Mouse (Mus musculus): ENCODE data around the gene Olfr826.
"Not testable (repeated sequence)": the region's sequence is repeated elsewhere in the genome, so short reads cannot be mapped to it uniquely, and the experiment has no call there.

The Olfr826 gene

DNA sequence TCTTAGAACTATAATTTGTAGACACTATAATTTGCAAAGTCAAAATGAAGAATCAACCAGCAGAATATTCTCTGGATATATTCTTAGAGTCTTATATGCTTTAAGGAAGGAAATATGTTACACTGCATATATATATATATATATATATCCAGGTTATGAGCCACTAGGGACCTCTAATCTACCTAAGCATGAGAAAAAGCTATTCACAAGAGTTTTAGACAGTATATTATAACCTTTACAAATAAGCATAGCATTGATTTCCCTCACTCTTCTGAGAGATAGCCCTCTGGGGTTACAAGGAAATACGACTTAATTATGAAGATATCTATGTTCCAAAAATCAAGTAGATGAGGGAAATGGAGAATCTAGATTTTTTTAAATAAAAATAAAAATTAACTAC, at the start of gene Olfr826:
Gene Olfr826 (minus strand): TSS at position 101 of the 400 bp plus-strand sequence.
- DNase-seq (ENCODE audit: low spot score in 2 of 2), result no peak

DNA sequence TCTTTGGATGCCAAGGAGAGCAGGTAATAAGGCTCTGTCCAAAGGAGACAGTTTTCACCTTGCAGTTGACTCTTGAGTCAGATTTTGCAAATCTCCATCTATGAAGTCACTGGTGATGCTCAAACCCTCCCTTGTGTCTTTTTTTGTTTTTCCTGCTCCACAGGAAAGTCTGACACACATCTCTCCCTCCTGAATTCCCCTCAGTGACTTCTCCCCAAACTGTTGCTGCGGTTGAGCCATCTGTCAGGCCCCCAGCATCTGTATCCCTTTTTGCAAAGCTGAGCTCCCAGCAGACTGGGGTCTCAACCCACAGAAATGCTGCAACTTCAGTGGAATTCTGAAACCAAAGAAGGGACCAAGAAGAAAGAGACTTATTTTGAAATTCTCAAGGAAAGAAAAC, 48.1 kb upstream of the Olfr826 start:
- no peak for DNase-seq (ENCODE audit: low spot score in 2 of 2)

DNA sequence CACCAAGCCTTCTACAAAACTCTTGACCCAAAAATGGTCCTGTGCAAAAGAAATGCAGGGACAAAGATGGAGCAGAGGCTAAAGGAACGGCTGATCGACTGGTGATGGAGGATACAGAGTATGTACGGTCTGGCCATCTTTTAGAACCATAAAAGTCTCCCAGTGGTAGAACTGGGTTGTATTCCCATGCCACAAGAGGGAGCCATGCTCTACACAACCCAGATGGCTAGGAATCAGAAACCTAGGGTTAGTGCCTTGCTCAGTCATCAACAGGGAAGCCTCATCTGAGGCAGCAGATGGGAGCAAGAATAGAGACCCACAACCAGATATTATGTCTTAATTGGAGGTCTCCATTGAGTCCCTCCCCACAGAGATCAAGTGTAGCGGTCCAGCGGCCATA, 45.6 kb upstream of the Olfr826 start:
- peak in 1 of 2 experiments; percentile 5 for DNase-seq (ENCODE audit: low spot score in 2 of 2)

DNA sequence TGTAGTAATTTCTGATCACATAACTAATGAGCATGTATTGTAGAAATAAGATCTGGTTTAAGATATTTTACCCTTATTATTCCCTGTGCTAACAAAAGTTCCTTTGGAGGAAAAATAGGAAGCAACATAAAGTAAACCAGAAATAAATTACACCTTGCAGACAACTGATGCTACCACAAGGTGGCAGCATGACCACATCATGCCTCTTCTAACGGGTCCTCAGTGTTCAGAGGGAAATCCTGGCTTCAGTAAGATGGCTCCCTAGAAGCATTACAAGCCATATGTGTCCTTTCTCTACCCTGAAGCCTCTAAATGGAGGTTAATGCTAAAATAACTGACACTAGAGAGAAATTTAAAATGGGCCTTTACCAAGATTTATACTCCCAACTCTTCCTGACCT, 44.3 kb upstream of the Olfr826 start:
- peak; percentile 59 to 67 for DNase-seq (ENCODE audit: low spot score in 2 of 2)

DNA sequence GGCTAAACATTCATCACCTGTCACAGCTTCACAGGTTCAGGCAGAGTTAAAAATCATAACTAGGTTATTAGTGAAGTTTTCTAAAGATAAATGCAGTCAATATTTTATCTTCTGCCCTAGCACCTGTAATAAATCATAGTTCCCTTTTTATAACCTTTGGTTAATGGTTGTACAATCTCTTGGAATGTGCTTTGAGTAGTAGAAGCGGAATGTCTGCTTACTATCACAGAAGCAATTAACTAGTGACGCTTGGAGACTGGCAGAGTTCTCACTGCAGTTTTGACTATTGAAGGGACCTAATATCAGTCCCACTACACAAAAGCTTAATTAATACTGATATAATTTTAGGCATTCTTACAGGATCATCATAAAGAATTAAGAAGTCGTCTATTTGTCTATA, 41.0 kb upstream of the Olfr826 start:
- no peak for DNase-seq (ENCODE audit: low spot score in 2 of 2)

DNA sequence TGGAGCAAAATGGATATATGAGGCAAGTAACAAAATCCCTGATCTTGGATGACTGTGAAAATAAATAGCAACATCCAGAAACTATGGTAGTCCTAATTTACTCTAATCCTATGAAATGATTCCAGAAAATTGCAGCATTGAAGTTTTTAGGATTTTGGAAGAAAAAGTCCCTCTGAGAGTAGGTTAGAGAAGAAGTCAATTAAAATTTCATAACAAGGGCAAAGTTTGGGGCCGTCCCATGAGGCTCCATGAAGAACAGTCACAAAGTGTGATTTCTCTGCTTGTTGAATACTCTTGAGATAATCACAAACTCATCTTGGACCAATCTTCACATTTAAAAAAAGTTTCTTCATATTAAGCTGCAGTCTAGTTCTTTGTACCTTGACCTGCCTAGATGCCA, 30.3 kb upstream of the Olfr826 start, which contains the start of gene Olfr827:
Gene Olfr827 (minus strand): TSS at position 101 of the 400 bp plus-strand sequence.
- DNase-seq (ENCODE audit: low spot score in 2 of 2), result no peak

DNA sequence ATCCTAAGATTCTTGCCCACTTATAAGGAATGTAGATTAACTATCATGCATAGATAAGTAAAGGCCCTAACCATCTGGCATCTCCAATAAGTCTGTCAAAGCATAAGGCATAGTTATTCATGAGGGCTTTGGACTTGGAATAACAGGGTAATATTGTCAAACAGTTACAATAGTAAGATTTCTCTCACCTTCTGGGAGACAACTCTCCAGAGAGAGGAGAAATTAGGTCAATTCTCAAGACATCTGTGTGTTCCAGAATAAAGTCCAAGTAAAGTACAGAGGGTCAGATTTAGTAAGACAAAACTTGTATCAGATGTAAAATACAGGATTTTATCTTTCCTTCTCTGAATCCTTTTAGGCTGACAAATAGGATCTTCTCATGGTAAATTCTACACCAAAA, 17.3 kb downstream of the Olfr826 start, which contains the start of gene Olfr825:
Gene Olfr825 (minus strand): TSS at position 101 of the 400 bp plus-strand sequence.
- DNase-seq (ENCODE audit: low spot score in 2 of 2), result no peak

DNA sequence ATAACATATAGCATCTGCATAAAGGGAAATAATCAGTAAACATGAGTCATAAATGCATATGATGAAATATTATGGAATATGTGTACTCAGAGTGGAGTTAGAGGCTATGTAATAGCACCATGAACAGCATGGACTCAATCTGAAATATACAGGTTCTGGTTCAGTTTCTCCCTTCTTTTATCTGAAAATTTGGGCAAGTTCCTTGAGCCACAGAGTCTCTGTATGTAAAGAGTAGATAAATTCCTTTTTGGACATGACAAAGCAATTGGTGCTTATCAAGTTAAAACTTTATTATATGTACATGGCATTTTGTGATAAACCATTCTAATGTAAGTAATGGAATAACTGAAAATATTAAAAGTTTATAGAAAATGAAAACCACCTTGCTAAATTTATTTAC, 18.8 kb downstream of the Olfr826 start:
- DNase-seq (ENCODE audit: low spot score in 2 of 2), result no peak

DNA sequence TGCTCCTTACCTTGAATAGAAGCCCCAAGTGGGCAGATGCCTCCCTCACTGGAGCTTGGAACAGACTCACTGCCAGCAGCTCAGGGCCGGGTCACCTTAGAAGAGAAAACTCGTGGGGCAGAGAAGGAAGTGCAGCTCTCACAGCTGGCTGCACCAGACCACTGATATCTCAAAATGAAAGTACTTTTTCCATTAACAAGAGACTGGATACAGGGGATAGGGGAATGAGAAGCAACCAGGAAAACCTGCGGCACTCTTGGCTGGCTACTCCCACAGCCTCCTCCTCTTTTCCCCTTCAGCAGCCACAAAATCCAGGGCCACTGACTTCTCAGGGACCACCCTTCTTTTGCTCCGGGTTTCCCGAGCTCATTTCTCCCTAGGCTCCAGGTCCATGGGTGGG, 39.9 kb downstream of the Olfr826 start:
- no peak for DNase-seq (ENCODE audit: low spot score in 2 of 2)

DNA sequence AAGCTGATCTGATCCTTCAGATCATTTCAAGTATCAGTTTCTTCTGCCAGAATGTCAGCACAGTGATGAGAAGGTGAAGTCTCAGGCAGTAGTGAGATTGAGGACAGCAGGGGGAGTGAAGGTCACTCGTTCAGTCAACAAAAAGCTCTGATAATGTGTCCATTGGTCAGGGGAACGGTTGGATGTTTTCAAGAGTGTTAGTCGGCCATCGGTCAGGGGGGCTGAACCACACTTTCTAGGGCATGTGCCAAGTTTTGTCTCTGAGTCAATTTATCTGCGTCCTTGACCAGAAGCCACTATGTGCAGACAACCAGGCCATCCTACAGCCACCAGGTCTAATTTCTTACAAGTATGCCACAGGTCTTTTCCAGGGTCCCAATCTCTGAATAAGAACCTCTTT, 41.5 kb downstream of the Olfr826 start:
- not testable (repeated sequence) for DNase-seq (ENCODE audit: low spot score in 2 of 2)

DNA sequence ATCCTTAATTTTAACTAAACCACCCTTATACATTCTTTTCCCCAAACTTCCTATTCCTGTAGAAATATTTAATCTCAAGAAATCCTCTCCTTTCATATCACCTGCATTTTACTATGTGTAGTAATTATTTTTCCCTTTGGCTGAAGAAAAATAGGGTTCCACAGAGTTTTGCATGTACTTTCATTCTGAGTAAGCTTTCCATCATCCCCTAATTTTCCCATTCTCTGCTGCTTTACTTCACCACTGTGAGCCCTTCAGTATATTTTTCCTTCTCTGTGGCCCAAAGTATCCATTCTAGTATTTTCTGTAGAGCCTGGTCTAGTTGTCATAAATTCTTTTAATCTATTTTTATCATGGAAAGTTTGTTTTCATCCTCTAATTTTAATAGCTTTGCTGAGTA, 49.2 kb downstream of the Olfr826 start:
- no peak for DNase-seq (ENCODE audit: low spot score in 2 of 2)

DNA sequence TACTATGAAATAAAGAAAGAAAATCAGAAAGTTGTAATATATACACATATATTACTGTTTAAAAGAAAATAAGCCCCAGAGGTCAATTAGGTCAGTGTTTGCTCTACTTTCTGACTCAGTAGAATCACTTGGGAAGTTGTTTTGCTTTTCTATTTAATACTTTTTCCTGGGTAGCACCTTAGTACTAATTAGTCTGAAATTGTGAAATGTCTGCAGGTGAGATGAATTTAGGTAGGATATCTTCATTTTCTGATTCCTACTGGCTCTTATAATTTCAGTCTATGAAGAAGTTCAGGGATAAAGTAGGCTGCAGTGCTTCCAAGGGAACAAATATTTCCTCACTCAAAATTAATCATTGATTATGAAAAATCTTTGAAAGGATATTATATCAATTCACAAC, 54.1 kb downstream of the Olfr826 start, which contains the start of gene Olfr824:
Gene Olfr824 (minus strand): TSS at position 101 of the 400 bp plus-strand sequence.
- DNase-seq (ENCODE audit: low spot score in 2 of 2), result not testable (repeated sequence)
